Mouse (Mus musculus): Measurements from ENCODE around the gene Usf1. TPM values are rescaled to one million over a fixed set of nuclear protein-coding genes. Genes with fewer than 3 reads are reported as not detected.

The Usf1 gene
- 177 and 182 TPM in 2 replicates for polyA plus RNA-seq (2012; rRNA removed)

DNA sequence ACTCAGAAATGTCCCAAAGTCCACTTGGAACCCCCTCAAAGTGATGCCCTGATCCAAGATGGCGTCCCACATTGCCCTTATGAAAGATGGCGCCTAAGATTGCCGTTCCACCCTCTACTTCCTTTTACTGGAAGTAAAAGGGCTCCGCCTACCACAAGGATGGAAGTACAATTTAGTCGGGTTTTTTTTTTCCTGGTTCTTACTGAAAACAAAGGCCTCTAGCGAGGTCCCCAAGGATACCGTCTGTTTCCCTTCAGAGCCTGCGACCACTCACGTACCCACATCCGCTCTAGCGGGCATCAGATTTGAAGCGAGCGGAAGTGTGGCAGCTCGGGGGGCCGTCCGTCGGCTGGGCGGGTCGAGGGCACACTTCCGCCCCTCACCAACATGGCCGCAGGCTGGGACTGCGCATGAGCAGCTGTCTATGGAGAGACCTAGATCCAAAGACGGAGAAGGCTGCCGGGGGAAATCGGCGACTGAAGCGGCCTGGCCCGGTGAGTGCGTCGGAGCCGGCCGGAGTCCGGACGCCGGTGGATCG lies at the start of gene Usf1:
Gene Usf1, plus strand, starts transcription at position 367 of the 538 bp plus-strand sequence.

DNA sequence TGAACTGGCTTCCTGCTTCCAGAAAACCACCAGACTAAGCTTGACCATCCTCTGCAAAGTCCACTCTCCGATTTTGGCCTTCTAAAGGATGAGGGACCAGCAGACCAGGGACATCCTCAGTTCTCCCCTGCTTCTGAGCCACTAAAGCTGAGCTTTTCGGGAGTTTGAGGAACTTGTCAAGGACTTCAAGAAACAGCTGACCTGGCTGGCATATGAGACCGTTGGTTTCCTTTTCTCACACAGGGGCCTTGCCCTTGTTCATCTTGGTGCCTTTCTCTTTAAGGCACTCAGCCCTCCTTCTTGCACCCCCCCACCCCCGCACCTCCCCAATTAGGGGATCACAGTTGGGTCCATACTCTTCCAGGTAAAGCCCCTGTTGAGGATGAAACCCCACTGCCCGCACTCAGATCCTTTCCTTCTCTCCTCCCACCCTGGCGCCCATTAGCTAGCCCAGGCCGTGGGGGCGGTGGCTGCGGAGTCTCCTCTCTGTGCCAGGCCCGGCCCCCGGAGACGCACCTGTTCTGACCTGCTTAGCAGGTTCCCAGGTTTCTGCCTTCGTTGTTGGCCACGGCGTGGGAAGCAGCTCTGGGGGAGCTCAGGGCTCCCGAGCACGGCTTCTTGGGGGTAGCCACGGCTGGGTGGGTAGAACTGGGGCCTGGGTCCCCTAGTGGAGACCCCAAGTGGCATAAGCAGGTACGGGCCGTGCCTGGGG lies 41.1 kb upstream of the Usf1 start, which contains the start of gene Nectin4:
Gene Nectin4, plus strand, starts transcription at position 255 of the 712 bp plus-strand sequence.

DNA sequence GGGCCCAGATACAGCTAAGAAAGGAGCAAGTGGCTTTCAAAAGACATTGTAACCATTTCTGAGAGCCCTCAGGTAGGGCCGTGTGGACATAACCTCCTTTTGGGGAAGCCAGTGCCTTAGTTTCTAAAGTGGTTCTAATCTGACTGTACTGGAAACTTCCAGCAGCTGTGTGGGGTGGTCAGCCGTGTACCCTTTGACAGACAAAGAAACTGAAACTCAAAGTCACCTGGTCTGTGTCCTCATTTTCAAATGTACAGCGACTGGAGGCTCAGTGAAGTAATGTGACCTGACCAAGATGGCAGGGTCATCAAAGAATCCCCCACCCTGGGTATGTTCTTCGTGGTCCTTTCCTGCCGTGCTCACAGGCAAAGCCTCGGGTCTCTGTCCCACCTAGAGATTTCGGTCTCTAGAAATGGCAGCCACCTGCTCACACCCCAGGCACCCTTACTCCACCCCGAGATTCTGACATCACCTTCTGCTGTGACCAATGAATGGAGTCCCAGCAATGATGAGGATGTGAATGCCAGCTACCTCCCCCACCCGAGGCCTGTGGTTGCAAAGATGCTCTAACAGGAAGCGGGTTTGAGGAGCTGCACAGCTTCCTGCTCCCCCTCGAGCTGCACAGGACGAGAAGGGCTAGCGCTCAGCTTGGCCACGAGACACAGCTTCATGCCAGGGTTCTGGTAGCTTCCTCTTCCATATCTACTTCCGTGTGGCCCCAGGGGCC lies 22.6 kb upstream of the Usf1 start, which contains the start of gene Arhgap30:
Gene Arhgap30, plus strand, starts transcription at position 579 of the 727 bp plus-strand sequence.

DNA sequence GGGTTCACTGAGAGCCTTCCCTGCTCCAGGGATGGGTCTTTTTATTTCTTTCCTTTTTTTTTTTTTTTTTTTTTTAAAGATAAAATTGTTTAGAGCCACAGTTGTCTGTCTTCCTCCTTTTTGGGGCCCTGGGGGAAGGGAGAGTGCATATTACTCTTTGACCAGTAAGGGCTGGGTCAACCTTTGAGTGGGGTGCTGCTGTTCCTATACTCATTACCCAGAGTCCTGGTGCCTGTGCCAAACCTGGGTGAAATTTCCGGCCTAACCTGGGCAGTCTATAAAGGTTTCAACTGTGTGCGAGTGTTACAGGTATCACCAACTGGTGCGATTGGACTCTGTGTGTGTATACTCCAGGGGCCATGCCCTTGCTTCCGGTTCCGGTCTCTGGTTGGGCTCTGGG lies 7.5 kb downstream of the Usf1 start, which contains the start of gene Tstd1:
Gene Tstd1, plus strand, starts transcription at position 213 of the 400 bp plus-strand sequence.

DNA sequence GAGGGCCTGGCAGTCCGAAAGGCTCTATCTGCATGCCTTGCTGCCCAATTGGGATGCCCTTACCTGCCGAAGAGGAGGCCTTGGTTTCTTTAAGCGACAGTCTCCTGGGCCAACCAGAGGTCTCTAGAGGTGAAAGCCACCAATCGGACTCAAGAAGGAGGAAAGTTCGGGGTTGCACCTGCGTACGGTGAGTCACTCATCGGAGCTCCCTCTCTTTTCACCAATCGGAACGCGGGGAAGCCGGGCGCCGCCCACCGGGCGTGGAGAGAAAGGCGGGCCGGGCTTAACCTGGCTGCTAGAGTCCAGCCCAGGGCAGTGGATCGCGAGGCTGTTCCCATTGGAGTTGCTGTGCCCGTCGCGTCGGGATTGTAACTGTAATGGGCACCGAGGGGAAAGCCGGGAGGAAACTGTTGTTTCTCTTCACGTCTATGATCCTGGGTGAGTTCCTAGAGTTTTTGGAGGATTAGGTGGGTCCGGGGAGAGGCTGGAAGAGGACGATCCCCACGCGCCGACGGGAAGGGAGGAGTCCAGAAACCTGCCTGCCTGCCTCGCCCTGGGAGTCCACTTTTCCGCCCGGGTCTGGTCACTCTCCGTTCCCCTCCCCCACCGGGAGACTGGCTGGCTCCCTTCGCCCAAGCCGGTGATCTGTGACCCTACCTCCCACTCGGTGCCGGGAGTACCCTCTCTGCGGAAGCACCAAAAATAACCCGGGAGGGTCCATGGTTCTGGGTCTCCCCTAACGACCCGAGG lies 26.3 kb downstream of the Usf1 start, which contains the start of gene F11r:
Gene F11r, plus strand, starts transcription at position 272 of the 750 bp plus-strand sequence.

Other genes with a start within 250 kb of the Usf1 start
- 16.8 and 17.0 TPM in 2 replicates for gene Pcp4l1, start 215.0 kb upstream of the Usf1 start, polyA plus RNA-seq (2012; rRNA removed)
- 0.09 and 0.16 TPM in 2 replicates for gene Nr1i3, start 197.3 kb upstream of the Usf1 start, polyA plus RNA-seq (2012; rRNA removed)
- 34.4 and 36.0 TPM in 2 replicates for gene Tomm40l, start 188.8 kb upstream of the Usf1 start, polyA plus RNA-seq (2012; rRNA removed)
- gene Apoa2, start 186.3 kb upstream of the Usf1 start, polyA plus RNA-seq (2012; rRNA removed): 2.5 and 3.0 TPM in 2 replicates
- 24.0 and 25.7 TPM in 2 replicates for gene Fcer1g, start 176.9 kb upstream of the Usf1 start, polyA plus RNA-seq (2012; rRNA removed)
- gene Adamts4, start 160.9 kb upstream of the Usf1 start, polyA plus RNA-seq (2012; rRNA removed): 3.6 and 4.8 TPM in 2 replicates
- 169 and 171 TPM in 2 replicates for gene Ndufs2, start 159.9 kb upstream of the Usf1 start, polyA plus RNA-seq (2012; rRNA removed)
- 91.4 and 95.1 TPM in 2 replicates for gene B4galt3, start 141.0 kb upstream of the Usf1 start, polyA plus RNA-seq (2012; rRNA removed)
- 97.8 and 102 TPM in 2 replicates for gene Ppox, start 130.1 kb upstream of the Usf1 start, polyA plus RNA-seq (2012; rRNA removed)
- gene Usp21, start 123.3 kb upstream of the Usf1 start, polyA plus RNA-seq (2012; rRNA removed): 118 and 126 TPM in 2 replicates
- gene Ufc1, start 116.3 kb upstream of the Usf1 start, polyA plus RNA-seq (2012; rRNA removed): 57.9 and 63.4 TPM in 2 replicates
- 67.0 and 67.4 TPM in 2 replicates for gene Dedd, start 82.2 kb upstream of the Usf1 start, polyA plus RNA-seq (2012; rRNA removed)
- gene Nit1, start 65.7 kb upstream of the Usf1 start, polyA plus RNA-seq (2012; rRNA removed): 62.0 and 69.0 TPM in 2 replicates
- gene Pfdn2, start 65.6 kb upstream of the Usf1 start, polyA plus RNA-seq (2012; rRNA removed): 121 TPM in 2 replicates
- gene Klhdc9, start 50.5 kb upstream of the Usf1 start, polyA plus RNA-seq (2012; rRNA removed): 3.2 and 3.6 TPM in 2 replicates
- 1.1 and 3.1 TPM in 2 replicates for gene Nectin4, start 41.2 kb upstream of the Usf1 start, polyA plus RNA-seq (2012; rRNA removed)
- gene Arhgap30, start 22.4 kb upstream of the Usf1 start, polyA plus RNA-seq (2012; rRNA removed): 0.92 and 1.1 TPM in 2 replicates
- 4.9 and 5.7 TPM in 2 replicates for gene Tstd1, start 7.6 kb downstream of the Usf1 start, polyA plus RNA-seq (2012; rRNA removed)
- gene F11r, start 26.2 kb downstream of the Usf1 start, polyA plus RNA-seq (2012; rRNA removed): 4.1 and 7.2 TPM in 2 replicates
- 14.6 and 16.7 TPM in 2 replicates for gene Alyref2, start 92.2 kb downstream of the Usf1 start, polyA plus RNA-seq (2012; rRNA removed)
- 0.06 TPM in 1 of 2 replicates, not detected in the other for gene Itln1, start 124.0 kb downstream of the Usf1 start, polyA plus RNA-seq (2012; rRNA removed)
- 0.04 TPM in 1 of 2 replicates, not detected in the other for gene Cd244a, start 147.9 kb downstream of the Usf1 start, polyA plus RNA-seq (2012; rRNA removed)
- 0.26 and 0.33 TPM in 2 replicates for gene Ly9, start 196.1 kb downstream of the Usf1 start, polyA plus RNA-seq (2012; rRNA removed)
- 0.07 and 0.19 TPM in 2 replicates for gene Slamf7, start 241.7 kb downstream of the Usf1 start, polyA plus RNA-seq (2012; rRNA removed)

Data from central nervous system, embryonic 14 days (tissue).